Mouse (Mus musculus) left cerebral cortex, postnatal 36 days (tissue): ENCODE data around the gene Dnase1l2. TPM values are rescaled to one million over a fixed set of nuclear protein-coding genes. Genes with fewer than 3 reads are reported as not detected.
"Not testable (repeated sequence)": the region's sequence is repeated elsewhere in the genome, so short reads cannot be mapped to it uniquely, and the experiment has no call there.

ENCODE experiments used
- DNase-seq, 2 experiments: peaks; one replicate each; pipeline ENCODE4 v3.0.0; 2021 to 2022; ENCODE audit warnings: low spot score in 2 of 2, mixed read lengths in 1 of 2
- intact Hi-C: fragments of 180-260 bp; cut with DNase I; formaldehyde crosslinking; loops from one replicate; pipeline ENCODE4 v1.15.1; 2025
- total RNA-seq, 2 experiments: library from RNA; stranded (reverse); gene quantifications; 2 replicates each; pipeline ENCODE4 v1.2.3; 2021

The Dnase1l2 gene
- total RNA-seq, 2 experiments from 2014 or later: 3.2 to 7.2 TPM

GRCm38 (mm10) chr17:24443409-24443808 lies 504 bp upstream of the Dnase1l2 start:
- intact Hi-C loops: no loop called here
- peak in 1 of 2 experiments; percentile 50 for DNase-seq

GRCm38 (mm10) chr17:24442107-24442506 lies 798 bp downstream of the Dnase1l2 start:
- no peak for DNase-seq
- intact Hi-C loops: no loop called here

DNA sequence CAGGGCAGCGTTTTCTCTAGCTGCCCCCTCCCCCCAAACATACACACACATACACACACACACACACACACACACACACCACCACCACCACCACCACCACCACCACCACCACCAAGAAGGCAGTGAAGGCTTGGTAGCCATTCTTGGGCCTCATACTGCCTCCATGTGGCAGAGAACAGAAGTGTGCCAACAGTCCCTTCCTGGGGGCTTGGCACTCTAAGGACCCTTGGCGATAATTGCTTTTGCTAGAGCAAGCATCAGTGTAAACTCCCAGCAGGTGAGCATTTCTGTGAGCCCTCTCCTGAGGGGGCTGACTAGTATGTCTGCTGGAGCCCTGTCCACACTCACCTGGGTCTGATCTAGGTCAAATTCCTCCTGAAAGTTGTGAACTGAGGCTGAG lies 1.8 kb downstream of the Dnase1l2 start:
- intact Hi-C loops: no loop called here
- no peak for DNase-seq

DNA sequence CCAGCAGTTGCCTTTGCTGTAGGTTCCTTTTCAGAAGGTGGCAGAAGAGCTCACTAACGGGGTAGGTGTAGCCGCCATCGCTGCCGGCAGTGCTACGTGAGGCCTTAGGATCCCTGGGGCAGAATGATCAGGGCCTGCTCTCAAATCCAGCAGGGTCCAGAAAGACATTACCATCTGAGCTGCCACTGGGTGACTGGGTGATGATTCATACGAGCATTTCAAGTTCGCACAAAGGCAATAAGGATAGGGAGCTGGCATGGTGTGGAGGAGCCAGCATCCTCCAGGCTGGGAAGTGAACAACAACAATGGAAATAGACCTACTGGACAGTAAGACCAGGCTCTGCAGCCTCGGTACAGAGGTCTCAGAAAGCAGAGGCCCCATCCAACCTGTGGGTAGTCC lies 2.5 kb downstream of the Dnase1l2 start:
- no peak for DNase-seq
- intact Hi-C loops: no loop called here

GRCm38 (mm10) chr17:24437016-24437415 lies 5.9 kb downstream of the Dnase1l2 start:
- intact Hi-C loops: no loop called here

DNA sequence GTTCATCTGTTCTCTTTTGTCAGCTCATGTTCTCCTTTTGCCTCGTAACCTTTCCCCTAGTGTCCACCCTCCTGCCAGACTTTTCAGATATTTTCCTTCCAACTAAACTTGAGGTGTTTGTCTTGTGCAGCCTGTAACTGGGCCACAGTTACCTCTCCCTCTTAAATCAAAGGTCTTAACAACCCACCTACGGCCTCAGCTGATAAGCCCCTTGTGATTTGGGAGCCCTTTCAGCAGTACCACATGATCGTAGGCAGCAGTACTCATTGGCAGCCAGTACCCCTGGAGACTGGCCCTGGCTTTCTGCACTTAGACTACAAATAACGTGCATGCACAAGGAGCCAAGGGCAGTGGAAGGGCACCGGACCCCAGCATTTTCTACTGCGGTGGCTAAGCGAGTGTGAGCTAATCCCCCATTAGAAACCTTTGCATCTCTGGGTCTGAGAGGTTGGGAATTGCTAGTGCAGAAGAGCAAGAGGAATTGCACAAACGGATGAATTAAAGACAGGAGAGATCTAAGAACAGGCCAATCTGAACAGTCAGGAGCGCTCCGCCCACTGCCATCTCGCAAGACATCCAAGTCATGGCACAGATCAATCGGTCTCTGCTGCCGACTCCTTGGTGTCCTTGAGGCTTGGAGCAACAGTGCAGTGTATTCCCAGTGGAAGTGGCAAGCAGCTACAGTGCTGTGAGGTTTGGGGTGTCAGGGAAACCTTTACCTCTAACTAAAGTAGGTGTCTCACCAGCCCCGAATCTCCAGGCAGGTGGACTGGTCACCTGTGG lies 13.5 kb downstream of the Dnase1l2 start:
- no peak for DNase-seq
- intact Hi-C loops: no loop called here

More at GRCm38 (mm10) chr17:24437016-24437415, 5.9 kb downstream of the Dnase1l2 start:
- DNase-seq: no peak

DNA sequence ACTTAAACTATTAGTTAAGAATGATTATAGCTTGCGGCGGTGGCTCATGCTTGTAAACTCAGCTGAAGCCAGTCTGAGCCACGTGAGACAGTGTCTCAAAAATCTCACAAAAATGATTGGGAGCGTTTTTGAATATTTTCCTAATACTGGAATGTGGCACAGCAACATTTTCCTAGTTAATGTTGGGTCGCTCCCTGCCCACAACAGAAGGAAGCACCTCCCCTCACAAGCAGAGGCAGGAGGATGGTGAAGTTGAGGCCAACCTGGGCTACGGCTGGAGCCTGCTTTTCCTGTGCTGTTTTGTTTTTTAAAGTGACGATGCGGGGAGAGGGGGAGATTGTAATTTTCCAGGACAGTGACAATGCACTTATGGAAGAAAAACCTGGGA lies 15.7 kb downstream of the Dnase1l2 start:
- DNase-seq: no peak
- intact Hi-C loops: no loop called here

GRCm38 (mm10) chr17:24426471-24427169 lies 16.3 kb downstream of the Dnase1l2 start, which contains the start of gene Eci1:
Gene Eci1, plus strand, starts transcription at chr17:24426641.
- peak; percentile 86 to 87 for DNase-seq
- intact Hi-C loops: no loop called here

DNA sequence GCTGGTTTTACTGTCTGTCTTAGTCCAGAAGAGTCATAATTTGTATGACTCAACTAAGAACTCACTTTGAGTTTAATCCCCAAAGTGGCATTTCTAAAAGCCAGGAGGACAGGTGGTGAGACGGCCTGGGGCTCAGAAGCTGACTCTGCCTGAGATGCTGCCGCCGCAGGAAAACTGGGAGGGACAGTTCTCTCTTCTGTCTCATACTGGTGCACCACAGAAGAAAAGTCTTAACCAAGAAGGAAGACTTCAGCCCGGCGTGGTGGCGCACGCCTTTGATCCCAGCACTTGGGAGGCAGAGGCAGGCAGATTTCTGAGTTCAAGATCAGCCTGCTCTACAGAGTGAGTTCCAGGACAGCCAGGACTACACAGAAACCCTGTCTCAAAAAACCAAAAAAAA lies 17.0 kb downstream of the Dnase1l2 start:
- intact Hi-C loops: no loop called here
- DNase-seq: no peak

GRCm38 (mm10) chr17:24425326-24425725 lies 17.6 kb downstream of the Dnase1l2 start:
- DNase-seq, intact Hi-C loops: not testable (repeated sequence)

- intact Hi-C loops: no loop called here
- DNase-seq: no peak
Observed at GRCm38 (mm10) chr17:24424489-24424888, 18.4 kb downstream of the Dnase1l2 start.

- intact Hi-C loops: no loop called here
- no peak for DNase-seq
Observed at GRCm38 (mm10) chr17:24423114-24423513, 19.8 kb downstream of the Dnase1l2 start.

DNA sequence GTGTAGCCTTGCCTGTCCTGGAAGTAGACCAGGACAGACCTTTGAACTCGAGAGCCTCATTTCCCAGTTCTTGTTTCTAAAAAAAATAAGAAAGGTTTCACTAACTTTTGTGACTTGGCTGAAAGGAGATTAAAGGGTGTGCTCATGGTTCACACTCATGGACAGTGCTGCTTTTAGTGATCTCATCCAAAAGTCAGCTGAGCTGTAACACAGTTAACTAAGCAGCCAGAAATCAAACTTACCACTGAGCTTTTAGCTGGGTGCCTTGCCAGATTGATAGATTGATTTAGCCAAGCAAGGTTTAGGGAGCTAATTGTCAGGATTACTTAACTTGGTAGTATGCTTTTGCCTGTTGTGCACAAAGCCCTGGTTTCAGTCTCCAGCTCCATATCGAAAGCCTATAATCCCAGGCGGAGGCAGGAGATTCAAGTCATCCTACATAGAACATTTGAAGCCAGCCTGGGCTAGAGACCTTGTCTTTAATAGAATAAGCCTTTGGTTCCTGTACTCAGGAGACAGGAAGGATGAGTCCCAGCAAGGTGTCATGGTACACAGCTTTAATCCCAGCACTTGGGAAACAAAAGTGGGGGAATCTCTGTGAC lies 26.8 kb downstream of the Dnase1l2 start:
- intact Hi-C loops: loop anchor here (10.0 kb wide), 1 partner anchor 251 kb away; the partner anchor contains the start of genes Amdhd2 and Atp6v0c
- no peak for DNase-seq

DNA sequence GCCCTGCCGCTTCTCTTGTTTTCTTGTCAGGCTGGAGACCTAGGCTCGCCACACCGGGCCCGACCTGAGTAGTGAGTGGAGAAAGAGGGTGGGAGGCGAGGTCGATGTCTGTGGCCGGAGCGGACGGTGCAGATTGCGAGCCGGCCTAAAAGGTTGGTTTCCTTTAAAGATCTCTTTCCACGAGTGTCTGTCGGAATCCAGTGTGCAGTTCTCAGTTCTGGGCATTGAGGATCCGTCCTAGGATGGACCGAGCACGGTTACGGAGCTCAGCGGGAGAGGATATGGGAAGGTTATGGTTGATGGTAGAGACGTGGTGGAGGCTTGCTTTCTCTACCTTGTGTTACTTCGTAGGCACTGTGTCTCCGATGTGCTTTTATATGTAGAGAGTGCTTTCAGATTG lies 27.9 kb downstream of the Dnase1l2 start:
- DNase-seq: no peak
- intact Hi-C loops: loop anchor here (10.0 kb wide), 1 partner anchor 250 kb away; the partner anchor contains the start of genes Amdhd2 and Atp6v0c

DNA sequence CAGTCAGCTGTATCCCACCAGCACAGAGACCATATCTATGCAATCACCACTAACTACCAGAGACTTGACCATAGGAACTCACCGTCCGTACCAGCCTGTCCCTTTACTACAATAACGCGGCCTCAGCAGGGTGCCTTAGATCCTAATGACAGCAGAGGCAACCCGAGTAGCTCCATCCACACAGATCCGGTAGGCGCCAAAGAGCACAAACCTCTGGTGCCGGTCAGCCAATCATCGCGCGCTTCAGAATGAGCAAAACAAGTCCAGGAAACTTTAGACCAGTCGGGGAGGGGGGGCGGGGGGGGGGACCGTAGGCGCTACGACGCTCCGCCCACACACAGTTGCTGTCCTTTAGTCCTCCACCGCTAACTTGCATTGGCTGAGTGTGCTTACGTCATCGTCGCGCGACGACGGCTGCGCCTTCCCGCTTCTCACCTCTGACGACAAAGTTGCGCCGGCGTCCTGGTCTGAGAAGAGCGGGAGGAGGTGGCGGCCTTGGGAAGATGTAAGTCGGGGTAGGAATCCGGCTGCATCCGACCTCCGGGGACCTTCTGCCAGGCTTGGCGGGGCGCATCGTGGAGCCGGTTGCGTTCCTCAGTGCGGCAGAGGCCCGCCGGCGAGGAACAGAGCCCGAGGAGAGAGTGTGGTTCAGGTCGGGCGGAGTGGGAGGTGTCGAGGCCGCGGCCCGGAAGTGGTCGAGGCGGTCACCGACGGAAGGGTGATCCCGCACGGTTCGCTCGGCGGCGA lies 28.5 kb downstream of the Dnase1l2 start, which contains the start of gene Rnps1:
Gene Rnps1, plus strand, starts transcription at position 336 of the 747 bp plus-strand sequence.
- intact Hi-C loops: loop anchor here (10.0 kb wide), 1 partner anchor 250 kb away; the partner anchor contains the start of genes Amdhd2 and Atp6v0c
- DNase-seq: peak; percentile 91 to 92

- no peak for DNase-seq
- intact Hi-C loops: loop anchor here (10.0 kb wide), 1 partner anchor 249 kb away; the partner anchor contains the start of genes Amdhd2 and Atp6v0c
Observed at GRCm38 (mm10) chr17:24413557-24414211, 29.2 kb downstream of the Dnase1l2 start.

DNA sequence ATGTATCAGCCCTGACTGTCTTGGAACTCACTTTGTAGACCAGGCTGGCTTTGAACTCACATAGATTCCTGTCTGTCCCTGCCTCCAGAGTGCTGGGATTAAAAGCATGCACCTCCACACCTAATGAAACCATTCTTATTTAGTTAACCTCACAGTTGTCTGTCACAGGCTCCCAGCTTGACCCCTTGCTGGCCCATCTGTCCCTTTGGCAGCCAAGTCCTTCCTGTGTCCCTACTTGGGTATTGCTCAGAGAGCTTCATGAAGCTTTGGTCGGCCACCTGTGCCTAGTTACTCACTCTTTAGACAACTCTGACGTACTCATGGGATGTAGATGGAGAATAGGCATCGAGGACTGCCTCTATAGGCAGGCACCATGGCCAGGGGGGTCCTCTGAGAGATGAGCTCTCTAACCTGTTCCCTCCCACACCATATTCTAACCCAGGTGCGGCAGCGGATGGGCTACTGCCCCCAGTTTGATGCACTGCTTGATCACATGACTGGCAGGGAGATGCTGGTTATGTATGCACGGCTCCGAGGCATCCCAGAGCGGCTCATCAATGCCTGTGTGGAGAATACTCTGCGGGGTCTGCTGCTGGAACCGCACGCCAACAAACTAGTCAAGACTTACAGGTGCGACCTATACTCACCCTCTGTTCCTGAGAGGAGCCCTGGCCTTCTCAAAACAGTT lies 35.6 kb downstream of the Dnase1l2 start:
- DNase-seq: no peak
- intact Hi-C loops: no loop called here

- intact Hi-C loops: no loop called here
- peak in 1 of 2 experiments; percentile 18 for DNase-seq
Observed at GRCm38 (mm10) chr17:24402371-24402770, 40.5 kb downstream of the Dnase1l2 start.
